Mouse (Mus musculus) heart, postnatal 10 days (tissue): ENCODE measurements at regions not wholly inside any gene's neighbourhood (a gene's known extent, or its start where the extent isn't known, plus 50 kb on each side); places are given as distances from the start of the nearest gene placed in this dataset.

Source experiments
- DNase-seq, 2 experiments: peaks; one replicate each; pipeline ENCODE4 v3.0.0; 2021
- intact Hi-C: fragments of 180-260 bp; cut with DNase I; formaldehyde crosslinking; loops from one replicate; pipeline ENCODE4 v1.15.1; 2025

DNA sequence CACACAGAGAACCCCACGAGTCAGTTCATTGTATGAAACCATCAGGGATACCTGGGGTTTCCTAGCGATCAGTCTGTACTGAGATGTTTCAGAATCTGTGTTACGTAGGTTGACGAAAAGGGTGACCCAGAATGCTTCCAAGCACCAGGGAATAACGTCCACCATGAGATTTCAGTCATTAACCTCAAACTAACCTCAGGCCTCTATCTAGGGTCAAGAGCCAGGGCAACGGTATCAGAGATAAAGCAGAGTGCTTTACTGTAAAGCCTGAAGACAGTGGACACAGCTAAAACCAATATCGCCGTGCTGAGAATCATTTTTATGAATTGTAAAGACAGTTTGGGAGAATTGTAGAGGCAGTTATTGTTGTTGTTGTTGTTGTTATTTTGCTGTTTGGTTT lies 52.9 kb upstream of the Errfi1 start:
- intact Hi-C loops, result no loop called here
- DNase-seq, result no peak

DNA sequence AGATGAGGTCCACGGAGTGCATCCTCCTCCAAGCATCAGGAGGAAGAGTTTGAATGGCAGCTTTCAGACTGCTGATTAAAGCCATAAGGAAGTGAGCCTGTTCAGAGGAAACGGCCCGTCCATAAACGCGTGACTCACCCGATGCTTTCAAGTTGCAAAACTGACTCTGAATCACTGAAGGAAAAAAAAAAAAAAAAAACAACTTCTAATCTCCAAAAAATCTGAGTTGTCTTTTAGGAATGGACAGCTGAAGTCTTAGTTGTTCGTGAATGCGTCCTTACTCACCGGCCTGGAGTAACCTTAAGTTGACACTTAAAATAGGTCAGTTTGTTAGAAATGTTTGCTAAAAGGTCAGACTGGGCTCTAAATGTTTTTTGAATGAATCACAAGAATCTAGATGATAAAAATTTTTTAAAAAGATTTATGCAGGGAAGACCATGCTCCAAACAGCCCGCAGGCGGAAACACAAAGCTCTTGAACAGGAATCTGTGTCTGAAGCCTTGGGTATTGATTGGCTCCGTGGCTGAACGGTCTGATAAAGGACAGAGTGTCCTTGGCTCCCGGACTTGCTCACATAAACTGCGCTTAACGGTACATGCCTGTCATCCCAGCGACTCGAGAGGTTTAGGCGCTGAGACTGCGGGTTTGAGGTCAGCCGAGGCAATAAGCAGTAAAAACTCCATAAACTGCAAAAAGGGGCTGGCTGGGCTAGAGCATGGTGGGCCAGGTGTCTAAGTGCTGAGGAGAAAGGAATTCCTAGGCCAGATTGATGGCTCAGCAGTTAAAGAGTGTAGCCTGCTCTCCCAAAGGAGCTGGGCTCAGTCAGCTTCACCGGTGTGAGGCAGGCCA lies 53.9 kb upstream of the Errfi1 start:
- intact Hi-C loops, result no loop called here
- peak; percentile 49 to 53 for DNase-seq

GRCm38 (mm10) chr4:150798783-150799530 lies 54.8 kb upstream of the Errfi1 start:
- intact Hi-C loops, result no loop called here
- DNase-seq, result peak in 1 of 2 experiments; percentile 50

DNA sequence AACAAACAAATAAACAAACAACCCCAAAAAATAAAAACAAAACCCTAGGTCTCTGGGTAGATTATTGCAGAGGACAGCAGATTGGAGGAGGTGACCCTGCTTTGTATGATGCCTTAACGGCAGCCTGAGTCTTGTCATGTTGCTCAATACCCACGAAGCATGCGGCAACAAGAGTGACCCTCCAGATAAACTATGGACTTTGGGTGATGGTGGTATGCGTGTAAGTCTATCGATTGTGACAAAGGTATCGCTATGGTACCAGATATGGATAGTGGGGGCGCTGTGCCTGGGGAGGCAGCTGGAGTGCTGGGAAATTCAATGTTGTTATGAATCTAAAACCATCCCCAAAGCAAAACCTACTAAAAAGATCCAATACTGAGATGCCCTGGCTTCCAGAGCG lies 55.4 kb upstream of the Errfi1 start:
- intact Hi-C loops, result no loop called here
- DNase-seq, result no peak

DNA sequence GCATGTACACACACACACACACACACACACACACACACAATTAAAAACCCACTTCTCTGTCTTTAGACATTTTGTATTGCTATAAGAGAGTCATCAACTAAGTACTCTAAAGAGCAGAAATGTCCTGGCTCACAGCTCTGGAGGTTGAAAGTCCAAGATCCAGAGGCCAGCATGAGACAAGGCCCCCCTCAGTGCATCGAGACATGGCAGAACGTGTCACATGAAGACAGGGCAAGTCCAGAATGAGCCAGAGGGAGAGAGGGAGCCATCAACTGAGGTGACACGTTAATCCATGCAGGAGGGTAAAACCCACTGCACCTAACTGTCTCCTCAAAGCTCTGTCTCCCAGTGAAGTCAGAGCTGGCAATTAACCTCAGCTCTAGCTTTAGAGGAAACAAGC lies 56.7 kb upstream of the Errfi1 start:
- DNase-seq, result no peak
- intact Hi-C loops, result no loop called here

DNA sequence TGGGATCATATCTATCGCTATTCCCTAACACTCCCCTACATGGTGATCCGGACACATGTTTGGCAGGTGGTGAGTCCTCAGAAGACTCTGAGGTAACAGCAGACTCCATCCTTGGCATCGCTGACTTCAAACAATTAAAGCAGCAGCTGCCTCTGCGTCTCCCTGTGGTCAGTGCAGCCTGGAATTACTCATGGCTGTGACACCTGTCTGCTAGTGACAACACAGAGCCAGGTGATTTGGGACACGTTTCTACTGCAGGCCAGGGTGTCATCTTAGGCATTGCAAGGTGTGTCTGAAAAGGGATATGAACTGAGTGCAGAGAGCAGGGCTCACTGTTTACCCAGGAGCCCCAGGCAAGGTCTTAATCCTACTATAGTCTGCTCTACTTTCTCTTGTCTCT lies 58.8 kb upstream of the Errfi1 start:
- no peak for DNase-seq
- intact Hi-C loops, result no loop called here

DNA sequence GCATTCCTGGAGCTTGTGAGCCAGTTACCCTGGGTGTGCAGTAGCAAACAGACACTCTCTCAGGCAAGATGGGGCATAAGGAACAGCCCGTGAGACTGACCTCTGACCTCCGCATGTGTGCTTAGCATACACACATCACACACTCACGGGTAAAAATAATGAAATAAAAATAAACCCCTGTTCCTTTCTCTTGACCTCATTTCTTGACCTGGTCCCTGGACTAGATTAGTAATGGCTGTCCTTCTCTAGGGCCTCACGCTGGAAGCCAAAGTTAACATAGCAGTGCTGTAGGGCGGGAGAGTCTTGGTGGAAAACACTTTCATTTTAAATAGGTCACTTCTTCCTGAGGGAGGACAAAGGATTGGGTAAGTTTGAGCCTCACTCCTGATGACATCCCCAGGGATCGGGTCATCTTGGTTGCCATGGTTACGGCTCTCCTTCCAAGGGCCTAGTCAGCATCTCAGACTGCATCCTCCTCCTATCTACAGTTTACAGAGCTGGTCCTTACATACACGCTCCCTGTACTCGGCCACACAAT lies 59.4 kb upstream of the Errfi1 start:
- intact Hi-C loops, result no loop called here

GRCm38 (mm10) chr4:150793146-150793545 lies 60.6 kb upstream of the Errfi1 start:
- DNase-seq, result no peak
- intact Hi-C loops, result no loop called here

More for the DNA sequence above, 59.4 kb upstream of the Errfi1 start:
- DNase-seq, result peak in 1 of 2 experiments; percentile 54

DNA sequence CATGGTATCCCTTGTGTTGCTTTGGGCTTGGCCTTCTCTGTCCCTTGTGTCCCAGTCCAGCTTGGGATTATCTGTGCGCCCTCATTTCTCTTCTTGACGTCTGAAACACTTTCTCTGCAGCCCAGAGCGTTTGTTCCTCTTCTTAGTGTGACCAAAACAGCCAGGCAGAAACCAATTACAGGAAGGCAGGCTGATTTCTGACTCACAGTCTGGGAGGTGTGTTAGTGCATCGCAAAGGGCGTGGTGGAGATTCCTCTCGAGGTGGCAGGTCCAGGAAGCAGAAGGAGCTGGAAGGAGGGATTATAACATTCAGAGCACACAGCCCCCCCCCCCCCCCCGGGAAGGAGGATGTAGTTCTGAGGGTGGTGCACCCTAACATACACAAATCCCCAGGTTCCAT lies 64.6 kb upstream of the Errfi1 start:
- DNase-seq, result no peak
- intact Hi-C loops, result no loop called here

DNA sequence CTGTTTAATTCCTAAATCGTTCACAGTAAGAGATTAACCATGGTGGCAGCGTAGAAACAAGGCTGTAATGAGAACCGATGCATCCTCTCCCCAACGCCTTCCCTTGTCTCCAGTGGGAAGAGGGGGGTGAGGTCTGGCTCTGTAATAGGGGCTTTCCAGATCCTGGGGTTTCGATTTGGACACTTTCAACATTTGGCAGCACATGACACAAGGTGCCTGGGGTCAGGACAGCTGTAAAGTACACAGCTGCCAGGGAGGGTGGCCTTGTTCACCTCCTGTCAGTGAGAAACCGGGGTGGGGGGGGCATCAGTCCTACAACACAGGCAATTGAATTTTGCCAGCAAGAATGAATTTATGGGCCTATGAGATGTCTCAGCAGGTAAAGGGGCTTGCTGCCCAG lies 66.6 kb upstream of the Errfi1 start:
- no peak for DNase-seq
- intact Hi-C loops, result no loop called here

DNA sequence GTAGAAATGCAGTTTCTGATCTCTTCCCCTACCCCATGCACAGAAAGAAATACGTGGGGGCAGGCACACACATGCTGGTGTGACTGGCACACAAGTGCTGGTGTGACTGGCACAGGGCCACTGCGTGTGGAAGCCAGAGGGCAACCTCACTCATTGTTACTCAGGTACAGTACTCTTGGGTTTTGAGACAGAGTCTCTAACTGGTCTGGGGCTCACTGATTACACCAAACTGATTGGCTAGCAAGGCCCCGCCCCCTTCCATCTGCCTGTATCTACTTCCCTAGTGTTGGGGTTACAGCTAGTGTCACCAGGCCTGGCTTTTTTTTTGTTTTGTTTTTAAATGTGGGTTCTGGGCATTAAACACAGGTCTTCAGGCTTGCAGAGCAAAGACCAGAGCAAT lies 67.1 kb upstream of the Errfi1 start:
- DNase-seq, result no peak
- intact Hi-C loops, result no loop called here

DNA sequence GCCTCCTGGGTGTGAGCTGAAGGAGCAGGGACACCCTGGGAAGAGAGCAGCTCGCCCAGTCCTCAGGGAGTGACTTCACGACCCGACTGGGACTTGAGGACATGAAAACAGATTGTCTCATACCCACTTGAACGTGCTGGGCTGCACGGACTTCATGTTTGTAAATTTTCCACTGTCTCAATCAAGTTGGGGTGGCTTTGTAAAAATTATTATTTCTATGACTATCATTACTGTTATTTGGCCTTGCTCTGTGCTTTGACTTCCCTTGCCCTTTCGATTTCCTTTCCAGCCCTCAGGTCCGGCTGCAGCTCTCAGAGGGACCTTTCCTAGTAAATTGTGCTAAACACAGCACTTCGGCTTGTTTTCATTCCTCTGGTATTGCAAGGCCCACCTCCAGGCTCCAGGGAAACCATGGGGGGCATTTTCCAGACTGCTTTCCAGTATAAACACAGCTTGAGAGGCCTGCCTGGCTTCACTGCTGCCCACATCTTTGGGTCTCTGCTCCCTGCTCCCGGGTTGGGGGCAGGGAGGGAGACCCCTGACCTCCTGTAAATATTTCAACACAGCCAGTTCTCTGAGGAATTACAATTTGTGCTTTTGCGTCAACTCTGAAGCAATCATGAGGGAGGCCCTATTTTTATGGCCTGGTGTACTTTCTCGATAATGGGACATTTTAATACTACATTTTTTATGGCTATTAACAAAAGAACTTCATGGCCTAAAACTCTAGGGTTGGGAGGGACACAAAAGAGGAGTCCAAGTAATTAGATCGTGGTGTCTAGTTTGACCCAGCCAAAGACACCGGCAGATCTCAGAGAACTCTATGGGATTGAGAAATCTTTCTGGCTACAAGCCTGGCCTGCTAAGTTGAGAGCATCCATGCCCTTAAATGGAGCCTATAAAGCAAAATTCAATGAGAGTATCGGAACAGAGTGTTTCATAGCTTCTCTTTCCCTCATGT lies 68.9 kb upstream of the Errfi1 start:
- intact Hi-C loops, result loop anchor here (5.0 kb wide), 1 partner anchor 48 kb away; no protein-coding TSS in a partner anchor

DNA sequence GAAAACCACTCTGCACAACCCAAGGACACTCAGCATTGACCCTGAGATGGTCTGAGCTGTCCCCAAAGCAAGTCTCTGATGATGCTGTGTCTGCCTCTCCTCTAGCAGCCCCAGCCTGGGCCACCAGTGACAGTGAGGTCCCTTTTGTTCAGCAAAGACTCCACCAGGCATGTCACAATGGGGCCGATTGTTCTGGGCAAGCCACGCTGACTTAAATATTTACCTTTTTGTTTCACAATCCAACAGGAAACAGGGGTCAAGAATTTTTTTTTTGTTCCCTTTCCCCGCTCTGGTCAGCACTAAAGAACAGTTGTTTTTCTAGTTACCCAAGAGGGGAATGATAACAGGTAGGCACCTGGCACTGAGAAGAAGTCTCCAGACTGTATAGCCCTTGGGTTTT lies 72.4 kb upstream of the Errfi1 start:
- intact Hi-C loops, result loop anchor here (5.0 kb wide), 1 partner anchor 51 kb away; no protein-coding TSS in a partner anchor
- DNase-seq, result no peak

More for the DNA sequence above, 68.9 kb upstream of the Errfi1 start:
- peak; percentile 45 to 54 for DNase-seq

DNA sequence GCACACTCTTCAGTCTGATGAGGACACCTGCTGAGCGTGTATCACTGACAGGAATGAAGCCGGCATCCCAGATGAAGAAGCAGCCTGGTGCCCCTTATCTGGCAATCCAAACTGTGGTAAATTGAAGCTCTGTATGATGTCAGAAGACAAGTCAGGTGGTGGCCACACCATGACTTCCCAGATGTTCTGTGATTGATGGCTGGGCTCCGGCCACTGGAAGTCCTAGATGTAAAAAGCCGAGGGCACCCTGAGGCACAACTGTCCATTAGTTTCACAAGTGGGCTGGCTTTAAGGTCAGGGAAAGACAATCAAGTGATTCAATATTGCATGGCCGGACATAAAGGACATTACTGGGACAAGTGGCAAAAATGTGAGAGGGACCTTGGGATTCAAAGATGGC lies 74.4 kb upstream of the Errfi1 start:
- no peak for DNase-seq
- intact Hi-C loops, result no loop called here

DNA sequence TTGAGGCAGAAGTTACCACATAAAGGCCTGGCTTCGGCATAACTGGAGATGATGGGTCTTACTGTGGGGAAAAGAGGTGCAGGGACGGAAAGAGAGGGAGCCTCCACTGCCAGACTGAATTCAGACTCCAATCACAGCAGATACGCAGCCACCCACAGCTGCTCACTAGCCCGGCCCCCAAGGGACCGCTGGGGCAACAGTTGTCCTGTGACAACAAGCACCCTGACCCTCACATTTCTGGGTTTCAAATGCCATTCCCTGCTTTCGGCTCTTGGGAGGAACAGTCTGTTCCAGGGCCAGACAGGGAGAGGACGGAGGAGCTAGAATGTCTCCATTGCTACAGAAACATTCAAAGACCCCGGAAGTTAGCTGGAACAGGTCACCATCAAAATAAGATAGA lies 75.0 kb upstream of the Errfi1 start:
- peak in 1 of 2 experiments; percentile 34 for DNase-seq
- intact Hi-C loops, result no loop called here

DNA sequence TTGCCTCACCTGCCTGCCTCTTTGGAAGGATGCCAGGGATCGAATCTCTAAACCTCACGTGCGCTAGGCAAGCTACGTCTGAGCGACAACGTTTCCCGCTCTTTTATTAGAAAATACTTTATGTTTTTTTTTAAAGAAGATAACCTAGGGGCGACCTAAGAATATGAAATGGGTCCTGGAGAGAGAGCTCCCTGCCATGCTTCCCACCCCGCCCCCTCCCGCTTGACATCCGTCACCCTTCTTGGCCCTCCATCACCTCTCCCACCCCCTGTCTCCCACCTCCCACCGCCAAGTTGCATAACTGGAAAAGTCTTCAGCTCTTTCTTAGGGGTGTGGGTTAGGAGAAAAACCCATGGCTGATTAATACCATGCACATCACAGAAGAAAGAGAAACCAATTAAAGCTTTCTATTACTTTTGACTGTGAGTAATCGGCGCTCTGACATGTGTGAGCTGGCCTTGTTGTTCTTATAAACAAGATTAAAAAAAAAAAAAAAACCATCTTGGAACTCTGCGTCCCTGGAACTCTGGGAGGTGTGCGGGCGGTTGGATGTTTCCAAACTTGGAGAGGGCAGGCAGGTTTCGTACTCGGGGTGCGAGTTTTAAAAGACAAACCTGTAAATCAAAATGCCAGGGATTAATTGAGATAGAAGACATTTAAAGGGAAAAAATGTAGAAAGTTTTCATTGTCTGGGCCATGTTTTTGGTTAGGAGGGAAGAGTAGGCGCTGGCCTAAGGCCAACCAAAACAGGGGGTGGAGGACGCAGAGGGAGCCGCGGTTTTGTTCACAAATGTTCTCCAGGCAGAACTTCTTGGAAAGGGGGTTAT lies 77.8 kb upstream of the Errfi1 start:
- DNase-seq, result peak; percentile 63 to 70
- intact Hi-C loops, result no loop called here

DNA sequence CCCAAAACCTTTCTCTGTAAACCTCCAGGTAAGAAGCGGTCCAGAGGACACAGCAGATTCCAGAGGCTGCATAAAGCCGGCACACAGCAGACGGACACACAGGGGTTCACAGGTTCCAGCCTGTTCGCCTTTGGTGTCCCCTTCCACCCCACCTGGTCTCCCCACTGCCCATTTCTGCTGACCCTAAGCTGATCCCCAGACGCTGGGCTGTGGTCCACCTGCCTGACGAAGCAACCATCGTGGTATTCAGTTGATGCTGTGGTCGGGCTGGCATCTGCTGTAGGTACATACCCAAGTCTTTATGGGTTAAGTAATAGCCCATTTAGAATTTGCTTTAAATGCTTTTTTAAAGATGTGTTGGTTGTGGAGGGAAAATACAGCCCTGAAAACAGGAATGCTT lies 78.4 kb upstream of the Errfi1 start:
- intact Hi-C loops, result no loop called here
- no peak for DNase-seq

GRCm38 (mm10) chr4:150774289-150774914 lies 79.3 kb upstream of the Errfi1 start:
- intact Hi-C loops, result no loop called here
- DNase-seq, result peak in 1 of 2 experiments; percentile 23
